Mouse (Mus musculus) forebrain, embryonic 14.5 days (tissue): ENCODE data around the gene Syne4. TPM values are rescaled to one million over a fixed set of nuclear protein-coding genes. Genes with fewer than 3 reads are reported as not detected.

Source experiments
- ATAC-seq: fragments of 200-750 bp; cut with Nextera tagmentation; 2 replicates; pipeline ENCODE4 v1.8.0; 2017; ENCODE audit warnings: mild to moderate bottlenecking, moderate library complexity
- DNase-seq: peaks from one replicate; pipeline ENCODE4 v3.0.0-alpha.2; 2015; ENCODE audit warnings: low spot score
- H3K27ac ChIP-seq: fragments of 300-500 bp; sonication (generic); 2 replicates; pipeline ENCODE4 v1.5.1; 2014; ENCODE audit warnings: low read depth, mild to moderate bottlenecking, control low read depth, low read length, moderate library complexity
- H3K27me3 ChIP-seq: fragments of 300-500 bp; sonication (generic); replicated peaks from 2 replicates; pipeline ENCODE4 v1.6.1; 2014; ENCODE audit warnings: low read length, control low read depth, mixed read lengths; ENCODE audit not compliant: control insufficient read depth, insufficient read depth
- H3K36me3 ChIP-seq: fragments of 300-500 bp; sonication (generic); 2 replicates; pipeline ENCODE4 v1.6.1; 2014; ENCODE audit warnings: low read length, control low read depth; ENCODE audit not compliant: control insufficient read depth, insufficient read depth
- H3K4me1 ChIP-seq: fragments of 300-500 bp; sonication (generic); 2 replicates; pipeline ENCODE4 v1.6.1; 2014; ENCODE audit warnings: antibody characterized with exemption, low read length, control low read depth; ENCODE audit not compliant: control insufficient read depth, insufficient read depth
- H3K4me2 ChIP-seq: fragments of 300-500 bp; sonication (generic); 2 replicates; pipeline ENCODE4 v1.6.1; 2014; ENCODE audit warnings: mild to moderate bottlenecking, control low read depth, low read length
- H3K4me3 ChIP-seq: fragments of 300-500 bp; sonication (generic); 2 replicates; pipeline ENCODE4 v1.5.1; 2014; ENCODE audit warnings: low read depth, low read length, control low read depth
- H3K9ac ChIP-seq: fragments of 300-500 bp; sonication (generic); 2 replicates; pipeline ENCODE4 v1.6.1; 2014; ENCODE audit warnings: mild to moderate bottlenecking, low read length, control low read depth, moderate library complexity
- H3K9me3 ChIP-seq: fragments of 300-500 bp; sonication (generic); replicated peaks from 2 replicates; pipeline ENCODE4 v1.6.1; 2016; ENCODE audit warnings: low read length, control low read depth, mixed read lengths; ENCODE audit not compliant: control insufficient read depth
- WGBS: fragments of 180-500 bp; shearing (Covaris S2); extraction: QIAGEN DNeasy Blood & Tissue Kit; methylation state at CpG from one replicate; pipeline ENCODE4 v1.1.7; 2014; 5-methylcytosine and 5-hydroxymethylcytosine counted together
- polyA plus RNA-seq: library from polyadenylated mRNA; unstranded; fragments of >200 nt; fragmentation: Nextera tagmentation; extraction: Ambion mirVana; gene quantifications from 2 replicates; pipeline ENCODE4 v1.2.1, GENCODE M21; 2014

Syne4 gene
- polyA plus RNA-seq, 1 experiment from 2014 or later, result 3.6 TPM

DNA sequence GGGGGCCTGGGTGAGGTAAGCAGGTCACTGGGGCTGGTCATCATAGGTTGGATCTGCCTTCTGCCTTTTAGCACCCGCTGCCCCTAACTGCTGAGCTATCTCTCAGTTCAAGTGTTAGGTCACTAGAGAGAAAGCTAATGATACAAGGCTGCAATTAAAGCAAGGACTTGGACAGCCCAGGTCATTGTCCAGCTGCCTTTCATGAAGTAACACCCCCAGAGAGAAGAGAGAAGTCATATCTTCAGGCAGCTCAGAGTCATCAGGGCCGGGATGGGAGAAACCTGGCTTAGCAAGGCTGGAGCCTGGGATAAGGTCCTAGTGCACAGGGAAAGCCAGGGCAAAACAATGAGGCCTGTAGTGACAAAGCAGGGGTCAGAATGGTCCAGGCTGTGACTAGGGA is 52.9 kb downstream of the Syne4 start:
- Histone ChIP-seq H3K27me3 (0 out of 2 replicates have a peak, but pooled peaks cover 4% of the 10 kb centered on the region), H3K36me3 (no peaks in the 10 kb centered on the region), H3K4me3 (no peak overlapping the region), H3K9ac (no peak overlapping the region), H3K4me2 (no peak overlapping the region), H3K27ac (no peak overlapping the region), H3K4me1 (peaks cover 4% of the 10 kb centered on the region; the same call in 1 of the 2 replicates), H3K9me3 (no peaks in the 10 kb centered on the region)
- ATAC-seq (no peak), DNase-seq (no peak)
- 82% methylated on average over 2 of the region's 2 CpGs for WGBS

Other genes starting within 250 kb of the Syne4 start
- gene Zfp82, start 241.9 kb upstream of the Syne4 start, polyA plus RNA-seq, result 13.6 and 13.8 TPM in 2 replicates
- gene Gm26920, start 224.4 kb upstream of the Syne4 start, polyA plus RNA-seq, result 2.0 and 2.7 TPM in 2 replicates
- gene Zfp566, start 224.3 kb upstream of the Syne4 start, polyA plus RNA-seq, result 18.7 and 20.3 TPM in 2 replicates
- 123 and 140 TPM in 2 replicates for gene Zfp260, start 220.0 kb upstream of the Syne4 start, polyA plus RNA-seq
- 4.6 and 7.7 TPM in 2 replicates for gene Zfp382, start 192.9 kb upstream of the Syne4 start, polyA plus RNA-seq
- gene Zfp146, start 145.1 kb upstream of the Syne4 start, polyA plus RNA-seq, result 27.4 and 29.0 TPM in 2 replicates
- 4.8 and 5.5 TPM in 2 replicates for gene Cox7a1, start 130.7 kb upstream of the Syne4 start, polyA plus RNA-seq
- 50.8 and 56.9 TPM in 2 replicates for gene Capns1, start 116.0 kb upstream of the Syne4 start, polyA plus RNA-seq
- 191 and 256 TPM in 2 replicates for gene Polr2i, start 82.9 kb upstream of the Syne4 start, polyA plus RNA-seq
- 376 and 384 TPM in 2 replicates for gene Tbcb, start 82.5 kb upstream of the Syne4 start, polyA plus RNA-seq
- not detected in 2 replicates for gene Ovol3, start 79.1 kb upstream of the Syne4 start, polyA plus RNA-seq
- 0.27 and 0.32 TPM in 2 replicates for gene Thap8, start 34.7 kb upstream of the Syne4 start, polyA plus RNA-seq
- gene Wdr62, start 34.4 kb upstream of the Syne4 start, polyA plus RNA-seq, result 5.6 and 5.8 TPM in 2 replicates
- gene Clip3, start 23.1 kb upstream of the Syne4 start, polyA plus RNA-seq, result 142 and 174 TPM in 2 replicates
- 102 and 118 TPM in 2 replicates for gene Alkbh6, start 6.1 kb upstream of the Syne4 start, polyA plus RNA-seq
- gene E130208F15Rik, start 6.9 kb downstream of the Syne4 start, polyA plus RNA-seq, result not detected in 2 replicates
- 18.7 and 23.8 TPM in 2 replicates for gene Sdhaf1, start 9.1 kb downstream of the Syne4 start, polyA plus RNA-seq
- 8.8 and 10.3 TPM in 2 replicates for gene Lrfn3, start 48.0 kb downstream of the Syne4 start, polyA plus RNA-seq
- 31.1 and 31.3 TPM in 2 replicates for gene Tyrobp, start 99.0 kb downstream of the Syne4 start, polyA plus RNA-seq
- gene Hcst, start 105.0 kb downstream of the Syne4 start, polyA plus RNA-seq, result 0.61 TPM in 1 of 2 replicates, not detected in the other
- gene Nfkbid, start 106.9 kb downstream of the Syne4 start, polyA plus RNA-seq, result 1.2 and 1.4 TPM in 2 replicates
- 467 and 579 TPM in 2 replicates for gene Aplp1, start 130.7 kb downstream of the Syne4 start, polyA plus RNA-seq
- 0.65 and 0.79 TPM in 2 replicates for gene Kirrel2, start 142.9 kb downstream of the Syne4 start, polyA plus RNA-seq
- 0.10 TPM in 1 of 2 replicates, not detected in the other for gene Nphs1, start 143.5 kb downstream of the Syne4 start, polyA plus RNA-seq
- not detected in 2 replicates for gene Prodh2, start 178.8 kb downstream of the Syne4 start, polyA plus RNA-seq
- gene Arhgap33, start 220.3 kb downstream of the Syne4 start, polyA plus RNA-seq, result 63.5 and 98.4 TPM in 2 replicates
- 8.6 and 10.1 TPM in 2 replicates for gene Hspb6, start 237.4 kb downstream of the Syne4 start, polyA plus RNA-seq
- gene Proser3, start 237.5 kb downstream of the Syne4 start, polyA plus RNA-seq, result 6.2 and 7.1 TPM in 2 replicates
- 47.6 and 59.0 TPM in 2 replicates for gene Lin37, start 245.0 kb downstream of the Syne4 start, polyA plus RNA-seq
- 132 and 135 TPM in 2 replicates for gene U2af1l4, start 248.5 kb downstream of the Syne4 start, polyA plus RNA-seq
- 7.0 and 10.7 TPM in 2 replicates for gene Gm49396, start 248.5 kb downstream of the Syne4 start, polyA plus RNA-seq
- 121 and 143 TPM in 2 replicates for gene Psenen, start 248.8 kb downstream of the Syne4 start, polyA plus RNA-seq